Mouse (Mus musculus): ENCODE results near the gene Arfrp1. TPM values are rescaled to one million over a fixed set of nuclear protein-coding genes. Genes with fewer than 3 reads are reported as not detected.

The Arfrp1 gene
- 82.0 TPM for total RNA-seq (2023)

DNA sequence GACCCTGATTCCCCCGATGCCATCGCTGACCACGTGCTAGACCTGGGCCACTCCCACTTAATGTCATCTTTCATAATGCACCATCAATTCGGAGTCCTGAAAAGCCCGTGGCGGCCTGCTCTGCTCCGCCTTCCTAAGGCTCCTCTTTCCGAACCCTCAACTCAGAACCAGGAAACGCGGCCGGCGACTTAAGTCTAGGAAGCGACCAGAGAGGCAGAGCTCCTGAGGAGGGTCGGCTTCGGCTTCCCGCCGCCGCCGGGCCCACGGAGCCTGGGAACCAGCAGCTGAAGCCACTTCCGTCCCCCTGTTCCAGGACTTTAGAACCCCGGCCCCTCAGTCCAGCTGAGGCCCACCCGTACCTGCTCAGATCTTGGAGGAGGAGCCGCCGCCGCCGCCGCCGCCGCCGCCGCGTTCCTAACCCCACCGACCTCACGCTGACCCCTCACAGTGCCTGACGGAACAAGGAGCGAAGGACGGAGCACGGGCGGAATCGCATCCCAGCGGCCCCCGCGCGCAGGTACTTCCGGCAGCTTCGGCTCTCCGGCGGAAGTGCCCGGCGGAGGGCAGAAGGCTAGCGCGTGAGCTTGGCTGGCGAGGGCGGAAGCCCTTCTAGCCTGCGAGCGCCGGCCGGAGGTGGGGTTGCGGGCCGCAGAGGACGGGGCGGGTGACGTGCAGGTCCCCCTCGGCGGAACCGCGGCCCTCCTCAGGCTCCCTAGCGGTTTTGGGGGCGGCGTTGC lies at the start of gene Arfrp1, which contains the start of gene Zgpat:
TSS of gene Arfrp1 (minus strand) at position 545 of the 737 bp plus-strand sequence.
TSS of gene Zgpat (plus strand) at position 69 of the 737 bp plus-strand sequence.

DNA sequence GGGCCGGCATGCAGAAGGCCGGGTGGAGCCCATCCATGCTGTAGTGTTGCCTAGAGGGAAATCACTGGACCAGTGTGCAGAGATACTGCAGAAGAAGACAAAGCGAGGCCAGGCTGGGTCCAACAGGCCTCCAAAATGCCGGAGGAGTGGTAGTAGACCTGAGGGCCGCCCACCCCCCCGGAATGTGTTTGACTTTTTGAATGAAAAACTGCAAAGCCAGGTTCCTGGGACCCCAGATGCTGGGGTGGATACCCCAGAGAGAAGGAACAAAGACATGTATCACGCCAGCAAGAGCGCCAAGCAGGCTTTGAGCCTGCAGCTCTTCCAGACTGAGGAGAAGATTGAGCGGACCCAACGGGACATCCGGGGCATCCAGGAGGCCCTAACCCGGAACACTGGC lies 14.6 kb upstream of the Arfrp1 start, which contains the start of gene Lime1:
TSS of gene Lime1 (plus strand) at position 301 of the 400 bp plus-strand sequence.

DNA sequence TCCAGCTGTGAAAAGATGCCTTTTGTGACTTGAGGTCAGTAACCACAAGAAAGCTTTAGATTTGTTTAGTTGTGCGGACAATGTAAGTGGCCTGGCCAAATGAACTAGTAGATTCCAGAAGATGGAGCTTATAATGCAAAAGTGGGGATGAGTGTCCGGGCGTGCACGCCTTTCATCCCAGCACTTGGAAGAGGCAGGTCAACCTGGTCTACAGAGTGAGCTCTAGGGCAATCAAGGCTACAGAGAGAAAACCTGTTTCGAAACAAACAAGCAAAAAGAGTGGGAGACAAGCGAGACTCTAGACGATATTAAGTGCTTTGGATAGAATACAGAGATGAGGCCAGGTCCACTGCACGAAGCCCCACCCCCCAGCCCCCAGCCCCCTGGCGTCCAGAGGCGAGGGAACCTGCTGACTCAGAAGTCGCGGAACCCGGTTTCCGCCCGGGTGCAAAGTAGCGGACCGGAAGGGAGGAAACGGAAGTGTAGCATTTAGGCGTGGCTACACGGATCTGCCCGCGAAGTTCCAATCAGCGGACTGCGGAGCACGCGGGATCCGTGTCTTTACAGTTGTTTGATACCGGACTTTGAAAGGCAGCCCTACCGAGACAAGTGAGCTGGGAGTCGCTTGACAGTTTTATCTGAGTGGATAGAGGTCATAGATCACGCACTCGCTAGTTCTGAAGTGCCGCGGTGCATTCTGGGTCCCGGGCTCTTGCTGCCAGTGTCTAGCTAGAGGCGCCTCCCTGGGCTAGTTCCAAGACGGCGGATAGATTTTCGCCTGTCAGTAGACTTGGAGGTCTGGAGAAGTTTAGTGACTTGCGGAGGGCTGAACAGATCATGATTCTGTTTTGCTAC lies 45.7 kb downstream of the Arfrp1 start, which contains the start of gene Rtel1:
TSS of gene Rtel1 (plus strand) at position 492 of the 855 bp plus-strand sequence.

DNA sequence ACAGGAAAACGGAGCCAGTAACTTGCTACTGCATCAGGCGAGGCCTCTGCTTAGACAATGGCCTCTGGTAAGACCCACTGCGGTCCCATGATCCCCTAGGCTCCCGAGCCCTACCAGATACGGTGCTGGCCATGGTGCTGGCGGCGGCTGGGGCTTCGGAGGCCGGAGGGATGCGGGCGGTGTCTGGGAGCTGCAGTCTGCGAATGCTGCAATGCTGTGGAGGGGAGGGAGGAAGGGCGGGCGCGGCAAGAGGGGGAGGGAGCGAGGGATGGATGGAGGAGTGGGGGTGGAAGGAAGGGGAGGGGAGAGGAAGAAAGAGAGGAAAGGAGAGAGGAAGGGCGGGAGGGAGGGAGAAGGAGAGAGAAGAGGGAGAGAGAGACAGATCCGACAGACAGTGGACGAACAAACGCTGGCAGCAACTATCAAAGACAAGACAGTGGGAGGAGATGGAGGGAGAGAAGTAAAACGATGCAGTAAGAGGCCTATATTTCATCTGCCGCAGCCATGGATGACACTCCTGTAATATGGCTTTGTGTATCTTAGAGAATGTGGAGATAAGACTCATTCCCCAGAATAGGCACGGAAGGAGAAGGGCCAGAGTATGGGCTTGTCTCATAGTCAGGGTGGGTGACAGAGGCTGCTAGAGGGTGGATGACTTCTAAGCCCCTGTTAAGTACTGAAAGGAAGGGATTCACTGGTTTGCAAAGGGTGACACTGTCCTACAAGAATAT lies 51.0 kb downstream of the Arfrp1 start, which contains the start of gene Stmn3:
TSS of gene Stmn3 (minus strand) at position 421 of the 731 bp plus-strand sequence.

Other genes with a start within 250 kb of the Arfrp1 start
- gene Kcnq2, start 230.1 kb downstream of the Arfrp1 start, total RNA-seq (2023), result not detected
- not detected for gene Eef1a2, start 208.4 kb downstream of the Arfrp1 start, total RNA-seq (2023)
- 87.7 TPM for gene Ppdpf, start 178.2 kb downstream of the Arfrp1 start, total RNA-seq (2023)
- gene Ptk6, start 162.6 kb downstream of the Arfrp1 start, total RNA-seq (2023), result not detected
- 0.79 TPM for gene Srms, start 152.2 kb downstream of the Arfrp1 start, total RNA-seq (2023)
- gene Fndc11, start 145.4 kb downstream of the Arfrp1 start, total RNA-seq (2023), result not detected
- 138 TPM for gene Helz2, start 123.4 kb downstream of the Arfrp1 start, total RNA-seq (2023)
- gene Gmeb2, start 77.4 kb downstream of the Arfrp1 start, total RNA-seq (2023), result 53.9 TPM
- not detected for gene Stmn3, start 50.9 kb downstream of the Arfrp1 start, total RNA-seq (2023)
- gene Rtel1, start 45.7 kb downstream of the Arfrp1 start, total RNA-seq (2023), result 115 TPM
- gene Zgpat, start 476 bp downstream of the Arfrp1 start, total RNA-seq (2023), result 102 TPM
- 214 TPM for gene Lime1, start 14.7 kb upstream of the Arfrp1 start, total RNA-seq (2023)
- 0.76 TPM for gene Zbtb46, start 94.0 kb upstream of the Arfrp1 start, total RNA-seq (2023)
- gene Abhd16b, start 127.8 kb upstream of the Arfrp1 start, total RNA-seq (2023), result not detected
- gene Tpd52l2, start 131.7 kb upstream of the Arfrp1 start, total RNA-seq (2023), result 94.1 TPM
- gene Dnajc5, start 155.1 kb upstream of the Arfrp1 start, total RNA-seq (2023), result 123 TPM
- 108 TPM for gene Uckl1, start 219.5 kb upstream of the Arfrp1 start, total RNA-seq (2023)
- 60.9 TPM for gene Prpf6, start 226.5 kb upstream of the Arfrp1 start, total RNA-seq (2023)
- gene Zfp512b, start 227.4 kb upstream of the Arfrp1 start, total RNA-seq (2023), result 62.2 TPM
- gene Samd10, start 233.8 kb upstream of the Arfrp1 start, total RNA-seq (2023), result 10.6 TPM